Mouse (Mus musculus): ENCODE results near the gene Usp25.
A peak's percentile ranks its signal among the peaks of the same experiment; 100 is the strongest.

The Usp25 gene

GRCm38 (mm10) chr16:77034329-77034728, 20.8 kb downstream of the Usp25 start:
- DNase-seq (ENCODE audit: low spot score in 2 of 2), result no peak

- DNase-seq (ENCODE audit: low spot score in 2 of 2), result no peak
These were observed 21.2 kb downstream of the Usp25 start for GRCm38 (mm10) chr16:77034751-77035150.

GRCm38 (mm10) chr16:77041573-77041972, 28.1 kb downstream of the Usp25 start:
- DNase-seq (ENCODE audit: low spot score in 2 of 2), result no peak

GRCm38 (mm10) chr16:77043499-77043898, 30.0 kb downstream of the Usp25 start:
- DNase-seq (ENCODE audit: low spot score in 2 of 2), result no peak

GRCm38 (mm10) chr16:77054184-77054583, 40.7 kb downstream of the Usp25 start:
- no peak for DNase-seq (ENCODE audit: low spot score in 2 of 2)

- DNase-seq (ENCODE audit: low spot score in 2 of 2), result no peak
These were observed 42.1 kb downstream of the Usp25 start for GRCm38 (mm10) chr16:77055519-77056159.

- no peak for DNase-seq (ENCODE audit: low spot score in 2 of 2)
These were observed 42.6 kb downstream of the Usp25 start for GRCm38 (mm10) chr16:77056160-77056520.

GRCm38 (mm10) chr16:77058567-77058966, 45.1 kb downstream of the Usp25 start:
- no peak for DNase-seq (ENCODE audit: low spot score in 2 of 2)

- peak; percentile 79 to 80 for DNase-seq (ENCODE audit: low spot score in 2 of 2)
These were observed 46.7 kb downstream of the Usp25 start for GRCm38 (mm10) chr16:77060166-77060565.

- DNase-seq (ENCODE audit: low spot score in 2 of 2), result no peak
These were observed 50.4 kb downstream of the Usp25 start for GRCm38 (mm10) chr16:77063916-77064315.

- no peak for DNase-seq (ENCODE audit: low spot score in 2 of 2)
These were observed 63.6 kb downstream of the Usp25 start for GRCm38 (mm10) chr16:77076954-77077735.

GRCm38 (mm10) chr16:77077736-77078005, 64.2 kb downstream of the Usp25 start:
- DNase-seq (ENCODE audit: low spot score in 2 of 2), result no peak

GRCm38 (mm10) chr16:77084071-77084470, 70.6 kb downstream of the Usp25 start:
- DNase-seq (ENCODE audit: low spot score in 2 of 2), result no peak

GRCm38 (mm10) chr16:77089806-77090205, 76.3 kb downstream of the Usp25 start:
- no peak for DNase-seq (ENCODE audit: low spot score in 2 of 2)

GRCm38 (mm10) chr16:77093526-77093925, 80.0 kb downstream of the Usp25 start:
- no peak for DNase-seq (ENCODE audit: low spot score in 2 of 2)

- DNase-seq (ENCODE audit: low spot score in 2 of 2), result no peak
These were observed 81.6 kb downstream of the Usp25 start for GRCm38 (mm10) chr16:77095017-77095551.

- peak in 1 of 2 experiments; percentile 49 for DNase-seq (ENCODE audit: low spot score in 2 of 2)
These were observed 85.7 kb downstream of the Usp25 start for GRCm38 (mm10) chr16:77099018-77099869.

GRCm38 (mm10) chr16:77103637-77104264, 90.2 kb downstream of the Usp25 start:
- DNase-seq (ENCODE audit: low spot score in 2 of 2), result no peak

- DNase-seq (ENCODE audit: low spot score in 2 of 2), result no peak
These were observed 97.8 kb downstream of the Usp25 start for GRCm38 (mm10) chr16:77111268-77111667.

- no peak for DNase-seq (ENCODE audit: low spot score in 2 of 2)
These were observed 112.4 kb downstream of the Usp25 start for GRCm38 (mm10) chr16:77125908-77126307.

- no peak for DNase-seq (ENCODE audit: low spot score in 2 of 2)
These were observed 115.2 kb downstream of the Usp25 start for GRCm38 (mm10) chr16:77128683-77129082.

GRCm38 (mm10) chr16:77133055-77133454, 119.5 kb downstream of the Usp25 start:
- DNase-seq (ENCODE audit: low spot score in 2 of 2), result no peak
